ENCODE assay signal across 8 mouse cellular contexts in genomic region chr15:78831720-78832657, GRCm38 (mm10). TPM values are rescaled to one million over a fixed set of nuclear protein-coding genes. Genes with fewer than 3 reads are reported as not detected.
DNase-seq lines count a peak whose midpoint lies in the region; ATAC-seq and TF ChIP-seq lines count a peak whose summit lies in the region.

No protein-coding gene starts in this region.

- H3K36me3 ChIP-seq in forebrain, embryonic 13.5 days (ENCODE audit: poor library complexity, severe bottlenecking) = no peaks in the 10 kb centered on the region
- H3K36me3 ChIP-seq in hindbrain, embryonic 14.5 days (replicated peaks; ENCODE audit: control insufficient read depth, insufficient read depth) = no peaks in the 10 kb centered on the region
- H3K36me3 ChIP-seq in liver, adult 2 months (ENCODE audit: control insufficient read depth, insufficient read depth, low read length) = no peaks in the 10 kb centered on the region
- no peaks in the 10 kb centered on the region for H3K36me3 ChIP-seq in myocyte (ENCODE audit: control insufficient read depth, insufficient read depth)

- no peak for DNase-seq in hindbrain, embryonic 14.5 days (ENCODE audit: low spot score)
- peak; percentile 92 for DNase-seq in liver, adult 2 months (ENCODE audit: extremely low read depth, low read depth, low spot score)
- DNase-seq in urinary bladder, adult 2 months (ENCODE audit: low spot score) = no peak
- no peak for DNase-seq in natural killer cell, adult 2 months (ENCODE audit: low spot score in 2 of 2)

- peak; percentile 25; the same call in 1 of the 2 replicates for ATAC-seq in forebrain, embryonic 13.5 days
- 0 out of 2 replicates have a peak, but pooled peaks have one; percentile 1 for ATAC-seq in hindbrain, embryonic 14.5 days (ENCODE audit: low FRiP score)
- no peak for ATAC-seq in inflammation-experienced regulatory T-cells, adult 6 months

- no peak for TF ChIP-seq POLR2A in liver, adult 2 months (IDR thresholded peaks at IDR 0.05; ENCODE audit: extremely low read depth, insufficient read depth, low read length)
- TF ChIP-seq POLR2A in myocyte (IDR thresholded peaks at IDR 0.05; ENCODE audit: insufficient read length, low read depth) = no peak

- TF ChIP-seq CTCF in liver, adult 2 months (IDR thresholded peaks at IDR 0.05; ENCODE audit: low read depth, low read length) = 0 out of 2 replicates have a peak, but pooled peaks have one; percentile 0

- no peak overlapping the region for H3K4me2 ChIP-seq in forebrain, embryonic 13.5 days
- no peak overlapping the region for H3K4me2 ChIP-seq in hindbrain, embryonic 14.5 days (replicated peaks)
- peak overlapping the region; percentile 49 for H3K4me2 ChIP-seq in myocyte (ENCODE audit: low read depth)

- H3K4me1 ChIP-seq in brown adipose tissue, adult 24 weeks (ENCODE audit: control insufficient read depth, insufficient read depth, insufficient read length, low read length) = peaks cover 34% of the 10 kb centered on the region
- peaks cover 28% of the 10 kb centered on the region for H3K4me1 ChIP-seq in forebrain, embryonic 13.5 days
- H3K4me1 ChIP-seq in hindbrain, embryonic 14.5 days (replicated peaks; ENCODE audit: control insufficient read depth, insufficient read depth, low read length) = peaks cover 17% of the 10 kb centered on the region
- H3K4me1 ChIP-seq in liver, adult 2 months (ENCODE audit: control insufficient read depth, insufficient read depth, low read length) = peaks cover 35% of the 10 kb centered on the region

- no peak overlapping the region for H3K9ac ChIP-seq in forebrain, embryonic 13.5 days
- no peak overlapping the region for H3K9ac ChIP-seq in hindbrain, embryonic 14.5 days
- peak overlapping the region; percentile 54 for H3K9ac ChIP-seq in liver, adult 2 months (ENCODE audit: low read depth, low read length)

- peak overlapping the region; percentile 51 for H3K4me3 ChIP-seq in brown adipose tissue, adult 24 weeks (ENCODE audit: insufficient read depth, low read depth, low read length)
- no peak overlapping the region for H3K4me3 ChIP-seq in forebrain, embryonic 13.5 days
- no peak overlapping the region for H3K4me3 ChIP-seq in hindbrain, embryonic 14.5 days (replicated peaks; ENCODE audit: low read length)
- peak overlapping the region; percentile 9; the same call in 1 of the 2 replicates for H3K4me3 ChIP-seq in liver, adult 2 months (ENCODE audit: insufficient read depth, low read depth, low read length)
- H3K4me3 ChIP-seq in myocyte = no peak overlapping the region

- peaks cover 19% of the 10 kb centered on the region for H3K27me3 ChIP-seq in forebrain, embryonic 13.5 days
- peaks cover 7% of the 10 kb centered on the region; the same call in 1 of the 2 replicates for H3K27me3 ChIP-seq in hindbrain, embryonic 14.5 days (ENCODE audit: control insufficient read depth, insufficient read depth, low read length)
- H3K27me3 ChIP-seq in liver, adult 2 months (ENCODE audit: control insufficient read depth, insufficient read depth, low read length) = no peaks in the 10 kb centered on the region
- H3K27me3 ChIP-seq in myocyte (ENCODE audit: control insufficient read depth, insufficient read depth, insufficient read length) = no peaks in the 10 kb centered on the region

- H3K27ac ChIP-seq in brown adipose tissue, adult 24 weeks (replicated peaks; ENCODE audit: low read depth, low read length) = peak overlapping the region; percentile 87
- peak overlapping the region; percentile 60; the same call in 1 of the 2 replicates for H3K27ac ChIP-seq in forebrain, embryonic 13.5 days
- peak overlapping the region; percentile 62; the same call in 1 of the 2 replicates for H3K27ac ChIP-seq in hindbrain, embryonic 14.5 days
- H3K27ac ChIP-seq in liver, adult 2 months (replicated peaks; ENCODE audit: insufficient read depth, low read depth, low read length) = peak overlapping the region; percentile 71

- WGBS in forebrain, embryonic 13.5 days = 59% methylated on average over 19 of the region's 19 CpGs
- 56% methylated on average over 19 of the region's 19 CpGs for WGBS in hindbrain, embryonic 14.5 days
- 12% methylated on average over 19 of the region's 19 CpGs for WGBS in liver, adult 2 months

- no peaks in the 10 kb centered on the region for H3K79me2 ChIP-seq in liver, adult 2 months (ENCODE audit: control insufficient read depth, insufficient read depth, low read length)
- H3K79me2 ChIP-seq in myocyte (ENCODE audit: control insufficient read depth, insufficient read depth) = no peaks in the 10 kb centered on the region

- no peaks in the 10 kb centered on the region for H3K9me3 ChIP-seq in forebrain, embryonic 13.5 days (replicated peaks)
- H3K9me3 ChIP-seq in hindbrain, embryonic 14.5 days (ENCODE audit: control insufficient read depth, low read length) = no peaks in the 10 kb centered on the region

- no peak overlapping the region for H3ac ChIP-seq in myocyte (ENCODE audit: control insufficient read depth, insufficient read length)

TF ChIP-seq in myocyte, 11 proteins besides CTCF, POLR2A, EP300 and RAD21 (continues in another document):
- TF ChIP-seq POLR2AphosphoS2 (IDR thresholded peaks at IDR 0.05; ENCODE audit: insufficient read length, low read depth) (no peak), USF1 (IDR thresholded peaks at IDR 0.05; ENCODE audit: low read depth) (no peak), REST (IDR thresholded peaks at IDR 0.05; ENCODE audit: insufficient read depth, insufficient read length) (no peak), E2F4 (IDR thresholded peaks at IDR 0.05; ENCODE audit: insufficient read depth) (no peak), TCF12 (IDR thresholded peaks at IDR 0.05; ENCODE audit: insufficient read depth, poor library complexity, severe bottlenecking) (no peak), MYOG (IDR thresholded peaks at IDR 0.05; ENCODE audit: control insufficient read depth in 1 of 3, insufficient read depth in 1 of 3, insufficient read length in 2 of 3, low read depth in 2 of 3) (no peak), MAX (IDR thresholded peaks at IDR 0.05; ENCODE audit: low read depth) (no peak), TCF3 (IDR thresholded peaks at IDR 0.05; ENCODE audit: insufficient read length, low read depth) (no peak), CEBPB (IDR thresholded peaks at IDR 0.05; ENCODE audit: insufficient read depth, poor library complexity, severe bottlenecking) (no peak)

RNA-seq across cellular contexts. Expression of gene Cdc42ep1, which starts 10.4 kb away (rescaled TPM):
- 18.4 and 21.7 TPM in 2 replicates for polyA plus RNA-seq in brown adipose tissue, adult 24 weeks (2012; ENCODE audit: insufficient read depth, insufficient read length, missing spikeins)
- polyA plus RNA-seq in forebrain, embryonic 13.5 days (2015; fragmentation: Nextera tagmentation; extraction: Ambion mirVana) = 5.0 and 5.5 TPM in 2 replicates
- polyA plus RNA-seq in hindbrain, embryonic 14.5 days (2014; fragmentation: Nextera tagmentation; extraction: Ambion mirVana) = 10.7 and 11.2 TPM in 2 replicates
- 6.5 and 8.5 TPM in 2 replicates for total RNA-seq in liver, adult 2 months (2014; rRNA removed)
- polyA plus RNA-seq in liver, adult 2 months (2012; rRNA removed) = 39.7 and 42.7 TPM in 2 replicates
- polyA plus RNA-seq in myocyte (2012; fragmentation: generic; extraction: Trizol) = 76.0 TPM
- polyA plus RNA-seq in urinary bladder, adult 2 months (2012; rRNA removed) = 21.0 and 21.6 TPM in 2 replicates
- polyA plus RNA-seq in inflammation-experienced regulatory T-cells, adult 6 months (2017; shearing (Covaris generic)) = not detected

RNA-seq across cellular contexts. Expression of gene Lgals2, which starts 23.3 kb away (rescaled TPM):
- not detected in 2 replicates for polyA plus RNA-seq in brown adipose tissue, adult 24 weeks (2012; ENCODE audit: insufficient read depth, insufficient read length, missing spikeins)
- polyA plus RNA-seq in forebrain, embryonic 13.5 days (2015; fragmentation: Nextera tagmentation; extraction: Ambion mirVana) = not detected in 2 replicates
- polyA plus RNA-seq in hindbrain, embryonic 14.5 days (2014; fragmentation: Nextera tagmentation; extraction: Ambion mirVana) = not detected in 2 replicates
- total RNA-seq in liver, adult 2 months (2014; rRNA removed) = 0.55 TPM in 1 of 2 replicates, not detected in the other
- polyA plus RNA-seq in liver, adult 2 months (2012; rRNA removed) = 0.57 TPM in 1 of 2 replicates, not detected in the other
- polyA plus RNA-seq in myocyte (2012; fragmentation: generic; extraction: Trizol) = 2.2 TPM
- polyA plus RNA-seq in urinary bladder, adult 2 months (2012; rRNA removed) = 1.3 and 2.1 TPM in 2 replicates
- polyA plus RNA-seq in inflammation-experienced regulatory T-cells, adult 6 months (2017; shearing (Covaris generic)) = not detected

RNA-seq across cellular contexts. Expression of gene Card10, which starts 29.1 kb away (rescaled TPM):
- polyA plus RNA-seq in brown adipose tissue, adult 24 weeks (2012; ENCODE audit: insufficient read depth, insufficient read length, missing spikeins) = 3.9 and 4.8 TPM in 2 replicates
- 0.92 and 0.93 TPM in 2 replicates for polyA plus RNA-seq in forebrain, embryonic 13.5 days (2015; fragmentation: Nextera tagmentation; extraction: Ambion mirVana)
- 2.5 and 2.6 TPM in 2 replicates for polyA plus RNA-seq in hindbrain, embryonic 14.5 days (2014; fragmentation: Nextera tagmentation; extraction: Ambion mirVana)
- total RNA-seq in liver, adult 2 months (2014; rRNA removed) = 2.7 and 4.3 TPM in 2 replicates
- 15.0 and 18.7 TPM in 2 replicates for polyA plus RNA-seq in liver, adult 2 months (2012; rRNA removed)
- 1.4 TPM for polyA plus RNA-seq in myocyte (2012; fragmentation: generic; extraction: Trizol)
- polyA plus RNA-seq in urinary bladder, adult 2 months (2012; rRNA removed) = 8.6 and 9.5 TPM in 2 replicates
- under 1 TPM; 0.15 to 0.26 (median 0.19) TPM for polyA plus RNA-seq in inflammation-experienced regulatory T-cells, adult 6 months (2017; shearing (Covaris generic))

RNA-seq across cellular contexts. Expression of gene Gga1, which starts 45.0 kb away (rescaled TPM):
- polyA plus RNA-seq in brown adipose tissue, adult 24 weeks (2012; ENCODE audit: insufficient read depth, insufficient read length, missing spikeins) = 23.7 and 29.1 TPM in 2 replicates
- 50.3 and 53.7 TPM in 2 replicates for polyA plus RNA-seq in forebrain, embryonic 13.5 days (2015; fragmentation: Nextera tagmentation; extraction: Ambion mirVana)
- polyA plus RNA-seq in hindbrain, embryonic 14.5 days (2014; fragmentation: Nextera tagmentation; extraction: Ambion mirVana) = 40.1 and 43.0 TPM in 2 replicates
- 4.4 and 6.4 TPM in 2 replicates for total RNA-seq in liver, adult 2 months (2014; rRNA removed)
- polyA plus RNA-seq in liver, adult 2 months (2012; rRNA removed) = 34.9 and 42.7 TPM in 2 replicates
- polyA plus RNA-seq in myocyte (2012; fragmentation: generic; extraction: Trizol) = 89.3 TPM
- 53.5 and 56.7 TPM in 2 replicates for polyA plus RNA-seq in urinary bladder, adult 2 months (2012; rRNA removed)
- polyA plus RNA-seq in inflammation-experienced regulatory T-cells, adult 6 months (2017; shearing (Covaris generic)) = 10 to 100 TPM; 11.9 to 22.5 (median 16.1) TPM

RNA-seq across cellular contexts. Expression of gene Mfng, which starts 58.7 kb away (rescaled TPM):
- 12.0 and 20.7 TPM in 2 replicates for polyA plus RNA-seq in brown adipose tissue, adult 24 weeks (2012; ENCODE audit: insufficient read depth, insufficient read length, missing spikeins)
- polyA plus RNA-seq in forebrain, embryonic 13.5 days (2015; fragmentation: Nextera tagmentation; extraction: Ambion mirVana) = 136 and 138 TPM in 2 replicates
- polyA plus RNA-seq in hindbrain, embryonic 14.5 days (2014; fragmentation: Nextera tagmentation; extraction: Ambion mirVana) = 11.7 and 12.5 TPM in 2 replicates
- 0.74 and 1.1 TPM in 2 replicates for total RNA-seq in liver, adult 2 months (2014; rRNA removed)
- 1.2 and 2.3 TPM in 2 replicates for polyA plus RNA-seq in liver, adult 2 months (2012; rRNA removed)
- polyA plus RNA-seq in myocyte (2012; fragmentation: generic; extraction: Trizol) = 0.06 TPM
- polyA plus RNA-seq in urinary bladder, adult 2 months (2012; rRNA removed) = 8.0 and 9.2 TPM in 2 replicates
- polyA plus RNA-seq in inflammation-experienced regulatory T-cells, adult 6 months (2017; shearing (Covaris generic)) = 10 to 100 TPM; 45.8 to 70.7 (median 62.8) TPM

Comparison
In these comparisons a context has a peak if more than half of its experiments do, and no peak if none do; other contexts are left out.
1. H3K4me3 ChIP-seq: peak in brown adipose tissue, adult 24 weeks (single experiment) and liver, adult 2 months (single experiment); none in forebrain, embryonic 13.5 days (single experiment), hindbrain, embryonic 14.5 days (single experiment) and myocyte (single experiment).
2. Peak in every context shown above with its lines, with median percentiles within 50 percentile points of each other: H3K27ac ChIP-seq.